Mouse (Mus musculus): ENCODE data around the gene Plagl2.

The Plagl2 gene

DNA sequence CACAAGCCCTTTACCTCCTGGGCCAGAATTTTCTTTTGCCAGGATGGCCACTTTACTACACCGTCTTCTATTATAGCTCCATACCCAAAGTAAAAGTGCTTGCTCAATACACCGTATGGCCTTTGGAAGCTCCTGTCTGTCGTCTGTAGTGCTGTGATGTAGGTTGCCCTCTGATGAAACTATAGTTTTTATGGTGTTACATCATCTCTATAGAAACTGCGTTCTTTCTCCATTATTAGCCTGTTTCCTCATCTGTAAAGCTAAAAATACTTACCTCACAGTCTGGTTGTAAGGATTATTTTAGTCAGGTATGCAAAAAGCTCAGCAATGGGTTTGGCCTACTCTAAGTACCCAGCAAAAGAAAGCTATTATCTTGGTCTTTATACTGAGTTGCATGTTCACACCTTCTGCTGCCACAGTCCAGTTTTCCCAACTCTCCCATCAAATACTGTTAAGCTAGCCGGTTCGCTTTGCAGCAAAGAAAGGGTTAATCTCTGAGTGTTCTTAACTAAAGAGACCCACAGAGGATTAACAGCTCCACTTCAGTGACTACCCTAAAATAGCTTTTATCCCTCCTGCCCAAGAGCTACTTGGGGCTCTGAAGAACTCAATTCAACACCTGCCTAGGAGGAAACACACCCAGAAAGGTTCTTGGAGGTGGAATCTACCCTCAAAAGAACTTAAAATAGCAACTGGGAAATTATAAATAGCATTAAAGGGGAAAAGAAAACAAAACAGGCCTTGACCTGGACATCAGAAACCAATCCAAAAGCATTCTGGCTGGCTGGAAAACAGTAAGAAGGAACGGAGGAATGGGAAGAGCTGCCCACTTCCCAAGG, 2.0 kb downstream of the Plagl2 start:
- DNase-seq (ENCODE audit: low read depth, low spot score) = no peak

DNA sequence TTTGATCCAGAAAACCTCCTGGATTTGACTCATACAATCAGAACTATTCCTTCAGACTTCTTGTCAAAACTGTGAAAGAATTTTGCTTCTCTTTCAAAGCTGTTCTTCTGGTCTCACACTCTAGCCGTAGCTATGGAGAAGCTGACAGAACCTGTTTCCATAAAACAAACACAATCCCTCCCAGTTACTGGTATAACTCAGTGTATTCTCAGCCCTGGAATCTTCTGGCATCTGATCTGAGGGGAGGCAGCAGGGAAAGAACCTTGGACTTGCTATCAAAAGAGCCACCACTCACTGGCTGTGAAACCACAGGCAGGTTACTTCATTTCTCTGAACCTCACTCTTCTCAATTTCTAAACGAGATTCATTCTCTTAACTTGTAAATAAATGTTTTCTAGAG, 2.8 kb downstream of the Plagl2 start:
- DNase-seq (ENCODE audit: low read depth, low spot score) = no peak

DNA sequence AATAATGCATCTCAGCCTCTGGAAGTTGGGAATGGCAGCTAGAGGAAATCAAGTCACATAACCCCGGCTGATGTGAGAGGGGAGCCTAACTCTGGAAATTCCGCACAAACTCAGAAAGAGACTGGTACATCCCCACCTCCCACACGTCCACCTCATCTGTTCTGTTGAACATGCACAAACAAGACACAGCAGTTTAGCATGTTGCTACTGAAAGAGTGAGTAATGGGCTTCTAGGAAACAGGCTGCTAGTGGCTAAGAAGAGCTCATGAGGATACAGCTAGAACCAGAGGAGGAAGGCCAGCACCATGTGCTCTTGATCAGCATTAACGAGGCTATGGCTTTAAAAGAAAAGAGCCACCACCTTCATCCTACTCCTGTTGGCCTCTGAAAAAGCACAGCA, 3.3 kb downstream of the Plagl2 start:
- DNase-seq (ENCODE audit: low read depth, low spot score) = peak; percentile 33

DNA sequence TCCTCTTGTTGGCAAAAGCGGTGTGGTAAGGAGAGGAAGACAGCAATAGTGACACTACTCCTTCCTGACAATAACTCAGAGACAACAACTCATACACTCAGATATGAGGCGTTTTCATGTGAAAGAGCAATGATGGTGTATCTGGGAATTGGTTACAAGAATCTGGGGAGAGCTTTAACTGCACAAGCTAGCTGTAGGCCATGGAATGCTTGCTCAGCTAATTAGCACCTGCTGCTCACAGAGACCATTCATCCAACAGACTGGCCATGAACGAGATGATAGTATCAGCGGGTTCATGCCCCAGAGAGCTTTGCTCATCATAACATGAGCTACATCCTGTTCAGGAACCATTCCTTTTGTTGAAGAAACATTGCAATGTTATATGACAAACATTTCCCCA, 4.0 kb downstream of the Plagl2 start:
- no peak for DNase-seq (ENCODE audit: low read depth, low spot score)

DNA sequence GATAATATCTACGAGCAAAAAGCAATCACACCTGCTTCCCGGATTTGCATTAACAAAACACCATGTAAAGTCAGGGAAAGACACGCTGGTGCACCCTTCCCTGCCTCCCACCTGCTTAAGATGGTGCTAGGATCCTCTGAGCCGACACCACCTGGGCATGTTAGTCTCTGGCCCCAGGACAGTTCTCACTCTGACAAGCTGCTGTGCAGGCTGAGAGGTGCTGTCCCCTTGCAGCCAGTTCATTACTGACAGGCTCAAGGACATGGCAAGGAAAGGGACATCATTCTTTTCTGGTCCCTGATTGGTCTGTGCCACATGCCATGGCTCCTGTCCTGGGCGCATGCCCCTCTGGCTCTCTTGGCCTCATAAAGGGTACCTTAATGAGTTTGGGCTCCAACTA, 12.7 kb downstream of the Plagl2 start:
- no peak for DNase-seq (ENCODE audit: low read depth, low spot score)

DNA sequence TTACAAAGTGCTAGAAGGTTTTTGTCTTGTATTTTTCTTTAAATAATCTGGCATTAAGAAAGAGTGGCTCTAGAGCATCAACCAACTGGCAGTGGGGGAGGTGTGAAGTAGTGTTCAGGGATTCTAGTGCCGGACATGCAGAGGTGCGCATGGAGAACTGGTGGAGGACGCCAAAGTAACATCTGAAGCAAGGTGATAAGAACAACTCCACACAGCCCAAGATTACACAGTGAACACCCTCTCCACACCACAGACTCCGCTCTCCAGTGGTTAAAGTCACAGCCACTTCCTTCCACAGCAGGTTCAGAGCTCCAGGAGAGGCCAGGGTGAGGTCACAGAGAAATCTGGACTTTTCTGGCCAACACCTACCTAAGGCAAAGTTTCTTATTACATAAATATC, 13.3 kb downstream of the Plagl2 start:
- no peak for DNase-seq (ENCODE audit: low read depth, low spot score)

DNA sequence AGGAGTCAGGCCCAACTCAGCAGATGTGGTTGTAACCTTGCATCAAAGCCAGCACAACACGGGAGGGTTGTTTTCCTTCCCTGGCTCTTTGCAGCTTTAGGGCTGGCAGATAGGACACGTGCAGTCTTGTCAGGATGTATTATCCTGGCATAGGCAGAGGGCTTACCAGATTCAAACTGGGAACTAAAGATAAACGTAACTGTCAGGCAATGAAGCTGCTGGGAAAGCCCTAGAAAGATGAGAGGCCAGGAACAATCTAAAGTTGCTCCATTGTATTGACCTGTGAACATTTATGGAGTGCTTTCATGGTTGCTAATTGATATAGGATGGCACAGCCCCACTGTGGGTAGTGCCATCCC, 15.7 kb downstream of the Plagl2 start:
- no peak for DNase-seq (ENCODE audit: low read depth, low spot score)

DNA sequence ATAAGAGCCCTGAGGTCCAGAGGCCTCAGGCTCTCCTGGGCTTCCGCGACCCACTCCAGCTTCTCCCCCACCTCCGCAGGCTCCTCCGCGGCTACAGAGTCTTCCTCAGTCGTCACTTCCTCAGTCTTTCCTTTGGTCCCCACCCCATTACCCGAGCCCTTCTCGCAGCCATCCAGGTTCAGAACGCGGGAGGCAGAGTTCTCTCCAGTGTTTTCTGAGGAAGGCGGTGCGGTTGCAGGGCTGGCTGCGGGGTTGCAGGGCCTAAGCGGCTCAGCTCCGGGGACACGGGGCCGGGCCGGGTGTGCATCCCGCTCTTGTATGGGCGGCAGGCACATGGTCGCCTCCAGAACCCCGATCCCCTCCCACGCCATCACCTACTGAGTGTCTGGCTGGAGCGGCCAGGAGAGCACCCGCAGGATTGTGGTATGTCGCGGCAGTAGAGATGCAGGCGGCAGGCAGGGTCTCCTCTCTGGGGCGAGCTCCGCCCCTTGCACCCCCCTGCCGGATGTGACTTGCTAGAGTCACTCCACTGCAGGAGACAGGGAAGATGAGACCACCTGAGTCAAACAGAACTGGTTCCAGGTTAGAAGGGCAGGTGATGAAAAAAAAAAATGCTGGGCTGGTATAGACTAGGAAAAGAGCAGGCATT, 16.2 kb downstream of the Plagl2 start, which contains the start of gene Tspyl3:
Gene Tspyl3, minus strand, starts transcription at position 496 of the 649 bp plus-strand sequence.
- peak; percentile 74 for DNase-seq (ENCODE audit: low read depth, low spot score)

DNA sequence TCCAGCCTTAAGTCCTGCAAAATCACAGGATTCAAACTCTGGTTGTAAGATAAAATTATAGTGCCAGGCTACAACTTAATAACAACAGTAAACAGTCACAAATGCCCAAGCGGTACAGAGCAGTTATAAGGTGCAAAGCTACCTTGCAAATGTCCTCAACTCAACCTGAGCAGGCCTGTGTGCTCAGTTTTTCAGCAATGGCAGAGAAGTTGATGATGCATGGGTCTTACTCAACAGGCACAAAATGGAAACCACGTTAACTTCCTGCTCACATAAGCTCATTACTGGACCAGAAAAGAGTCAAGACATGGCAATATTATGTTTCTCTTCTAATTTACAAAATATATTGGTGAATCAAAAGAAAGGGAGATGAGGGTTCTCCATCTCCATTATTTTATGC, 18.7 kb downstream of the Plagl2 start:
- DNase-seq (ENCODE audit: low read depth, low spot score) = no peak

DNA sequence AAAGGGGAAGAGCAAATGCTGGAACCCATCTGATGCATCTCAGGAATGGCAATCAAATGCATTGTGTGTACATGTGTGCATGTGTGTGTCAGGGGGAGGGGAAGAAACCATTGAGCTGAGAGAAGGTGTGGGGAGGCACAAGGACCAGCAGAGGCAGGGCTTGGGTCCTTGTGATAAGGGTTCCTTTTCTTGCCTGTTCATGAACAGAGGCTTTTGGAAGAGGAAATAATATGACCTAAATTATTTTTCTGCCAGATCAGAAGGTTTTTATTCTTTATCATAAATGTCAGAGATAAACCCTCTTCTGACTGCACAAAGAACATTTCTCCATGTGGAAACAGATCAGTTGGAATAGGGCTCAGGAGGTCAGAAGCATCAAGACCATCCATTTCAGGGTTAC, 19.1 kb downstream of the Plagl2 start:
- DNase-seq (ENCODE audit: low read depth, low spot score) = no peak

DNA sequence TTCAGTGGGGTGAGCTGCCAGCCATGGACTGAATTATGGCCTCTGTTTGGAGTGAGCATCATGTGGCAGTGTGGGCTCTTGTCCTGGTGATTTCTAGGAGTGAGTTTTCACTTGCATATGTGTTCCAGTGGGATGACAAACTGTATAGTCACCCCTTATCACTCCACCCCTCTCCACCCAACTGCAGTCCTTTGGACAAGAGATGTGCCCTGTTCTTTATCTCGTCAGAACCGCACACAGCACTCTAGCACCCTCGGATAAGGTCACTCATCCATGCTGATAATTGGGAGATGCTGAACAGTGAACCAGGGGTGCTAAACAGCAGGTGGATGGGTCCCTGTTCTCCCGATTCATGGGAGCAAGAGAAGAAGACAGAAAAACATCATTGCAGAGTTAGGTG, 19.6 kb downstream of the Plagl2 start:
- DNase-seq (ENCODE audit: low read depth, low spot score) = no peak

DNA sequence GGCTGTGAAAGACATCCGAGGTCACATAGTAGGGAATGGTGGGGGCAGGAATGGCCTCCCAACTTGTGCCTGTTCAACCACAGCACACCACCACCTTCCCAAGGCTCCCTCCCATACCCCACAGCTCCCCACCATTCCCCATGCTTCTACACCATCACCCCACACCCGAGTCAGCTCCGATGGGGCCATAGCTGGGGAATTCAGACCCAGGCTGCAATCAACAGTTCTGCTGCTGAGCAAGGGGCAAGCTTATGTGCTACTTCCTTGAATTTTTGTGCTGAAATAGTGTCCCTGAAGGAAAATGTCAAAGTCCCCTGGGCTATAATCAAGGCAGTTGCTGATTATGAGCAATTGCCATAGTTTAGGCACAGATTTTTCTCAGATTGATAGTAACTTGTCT, 22.7 kb downstream of the Plagl2 start:
- DNase-seq (ENCODE audit: low read depth, low spot score) = no peak

DNA sequence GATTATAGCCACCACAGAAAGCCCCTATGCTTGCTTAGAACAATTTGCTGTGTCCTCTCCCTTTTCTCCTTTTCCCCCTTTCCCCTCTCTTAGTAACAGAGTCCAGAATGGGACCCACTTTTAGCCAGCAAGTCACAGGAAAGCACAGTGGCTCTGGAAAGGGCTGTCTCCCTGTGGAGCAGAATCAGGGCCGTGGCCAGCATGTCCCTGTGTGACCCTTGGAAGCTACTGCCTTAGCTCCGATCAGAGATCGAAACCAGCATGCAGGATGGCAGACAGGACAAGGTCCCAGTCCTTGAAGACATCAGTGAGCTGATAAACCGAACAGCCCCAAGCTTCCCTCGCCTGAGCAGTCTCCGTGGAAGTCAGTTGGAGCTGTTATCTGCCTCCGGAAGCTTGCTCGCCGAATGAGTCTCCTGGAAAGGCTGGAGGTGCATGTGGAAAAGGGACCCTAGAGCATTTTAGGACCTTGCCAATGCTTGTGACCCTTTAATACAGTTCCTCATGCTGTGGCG, 23.3 kb downstream of the Plagl2 start:
- DNase-seq (ENCODE audit: low read depth, low spot score) = no peak

DNA sequence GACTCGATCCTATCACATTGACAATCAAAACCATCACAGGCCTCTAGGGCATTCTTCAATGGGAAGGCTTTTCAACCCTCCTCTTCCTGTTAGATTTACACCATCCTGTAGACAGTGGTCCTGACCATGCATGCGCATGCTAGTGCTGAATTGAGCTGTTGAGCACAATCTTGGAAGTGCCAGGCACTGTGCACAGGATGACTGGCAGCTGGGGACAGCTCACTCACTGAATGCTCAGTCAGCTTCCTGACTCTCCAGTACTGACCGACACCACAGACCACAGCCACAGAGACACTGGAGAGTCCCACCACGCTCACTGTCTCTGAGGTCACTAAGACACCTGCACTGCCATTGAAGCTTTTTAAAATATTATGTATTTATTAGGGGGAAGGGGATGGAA, 25.8 kb downstream of the Plagl2 start:
- DNase-seq (ENCODE audit: low read depth, low spot score) = peak; percentile 63

DNA sequence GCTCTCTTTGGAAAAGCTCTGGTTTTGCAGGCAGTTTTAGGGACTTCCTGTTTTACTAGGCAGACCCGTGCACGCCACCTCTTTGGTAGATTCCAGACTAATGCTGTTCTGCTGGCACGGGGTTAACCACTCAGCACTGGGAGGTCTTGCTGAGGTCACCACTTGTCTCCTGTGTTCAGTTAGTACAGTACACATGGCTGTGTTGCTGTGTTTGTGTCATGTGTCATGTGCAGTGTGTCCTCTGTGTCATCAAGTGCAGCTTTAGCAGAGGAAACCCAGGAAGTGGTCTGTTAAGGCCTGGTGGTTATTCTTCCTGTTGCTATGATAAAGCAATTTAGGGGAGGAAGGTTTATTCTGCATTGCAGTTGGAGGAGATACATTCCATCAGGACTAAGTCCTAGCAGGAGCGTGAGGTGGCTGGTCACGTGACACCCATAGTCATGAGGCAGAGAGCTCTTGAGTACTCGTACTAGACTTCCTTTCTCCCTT, 26.4 kb downstream of the Plagl2 start:
- peak; percentile 80 for DNase-seq (ENCODE audit: low read depth, low spot score)

DNA sequence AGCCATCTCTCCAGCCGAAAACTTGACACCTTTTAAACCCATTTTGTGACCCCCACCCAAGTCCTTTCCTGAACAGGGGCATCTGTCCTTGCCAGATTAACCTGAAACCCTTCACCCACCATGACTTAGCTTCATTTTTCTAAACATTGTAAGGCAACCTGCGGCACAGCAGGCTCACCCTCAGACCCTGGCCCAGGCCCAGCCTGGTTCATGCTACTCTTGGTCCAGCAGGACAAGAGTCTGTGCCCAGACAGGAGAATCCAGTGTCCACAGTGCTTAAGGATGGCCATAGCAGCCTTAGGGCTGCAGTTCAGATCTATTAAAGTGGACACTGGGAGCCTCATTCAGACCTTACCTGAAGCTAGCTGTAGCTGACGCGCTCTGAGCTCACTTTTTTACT, 27.9 kb downstream of the Plagl2 start:
- DNase-seq (ENCODE audit: low read depth, low spot score) = no peak

DNA sequence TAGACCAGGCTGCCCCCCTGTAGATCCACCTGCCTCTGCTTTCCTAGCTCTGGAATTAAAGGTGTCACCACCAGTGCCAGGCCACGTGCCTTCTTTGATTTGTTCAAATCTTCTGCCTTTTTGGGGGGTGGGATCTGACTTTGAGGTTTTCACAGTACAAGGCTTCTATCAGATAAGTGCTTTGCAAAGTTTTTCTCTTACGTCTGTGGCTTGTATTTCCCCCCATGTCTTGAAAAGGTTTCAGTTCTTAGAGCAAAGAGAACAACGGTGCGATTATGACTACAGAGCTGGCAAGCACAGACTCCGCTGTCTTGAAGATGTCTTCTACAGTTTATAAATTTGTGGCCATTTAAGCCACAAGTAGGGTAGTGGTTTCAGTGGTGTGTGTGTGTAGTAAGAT, 29.8 kb downstream of the Plagl2 start:
- DNase-seq (ENCODE audit: low read depth, low spot score) = peak; percentile 63

DNA sequence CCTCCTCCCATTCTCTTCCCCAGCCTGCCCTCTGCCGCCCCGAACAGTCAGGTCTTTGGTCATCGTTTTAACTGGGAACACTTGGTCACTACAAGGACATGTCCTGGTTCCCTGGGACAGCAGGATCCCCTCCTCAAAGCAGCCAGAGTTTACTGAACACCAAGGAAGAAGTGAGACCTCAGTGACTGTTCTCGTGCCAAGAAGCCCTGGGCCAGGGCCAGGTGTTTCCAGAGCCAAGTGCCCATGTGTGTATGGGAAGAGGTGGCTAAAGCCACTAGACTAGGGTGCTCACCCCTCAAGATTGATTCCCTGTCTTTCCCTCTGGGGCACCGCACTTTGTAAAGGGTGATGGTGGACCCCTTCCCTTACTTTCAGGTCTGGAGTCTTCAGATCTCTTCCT, 31.9 kb downstream of the Plagl2 start:
- no peak for DNase-seq (ENCODE audit: low read depth, low spot score)

DNA sequence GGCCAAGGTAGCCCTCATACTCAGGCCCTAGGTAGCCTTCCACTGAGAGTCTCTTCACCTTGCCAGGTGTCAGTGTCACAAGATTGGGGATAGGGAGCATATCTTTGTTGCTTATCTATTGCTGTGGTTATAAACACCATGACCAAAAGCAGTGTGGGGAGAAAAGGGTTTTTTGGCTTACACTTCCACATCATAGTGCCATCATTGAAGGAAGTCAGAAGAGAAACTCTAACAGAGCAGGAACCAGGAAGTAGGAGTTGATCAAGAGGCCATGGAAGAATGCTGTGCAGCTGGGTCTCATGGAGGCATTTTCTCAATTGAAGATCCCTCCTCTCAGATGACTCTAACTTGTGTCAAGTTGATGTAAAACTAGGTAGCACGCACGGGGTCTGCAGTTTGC, 33.1 kb downstream of the Plagl2 start:
- DNase-seq (ENCODE audit: low read depth, low spot score) = no peak

DNA sequence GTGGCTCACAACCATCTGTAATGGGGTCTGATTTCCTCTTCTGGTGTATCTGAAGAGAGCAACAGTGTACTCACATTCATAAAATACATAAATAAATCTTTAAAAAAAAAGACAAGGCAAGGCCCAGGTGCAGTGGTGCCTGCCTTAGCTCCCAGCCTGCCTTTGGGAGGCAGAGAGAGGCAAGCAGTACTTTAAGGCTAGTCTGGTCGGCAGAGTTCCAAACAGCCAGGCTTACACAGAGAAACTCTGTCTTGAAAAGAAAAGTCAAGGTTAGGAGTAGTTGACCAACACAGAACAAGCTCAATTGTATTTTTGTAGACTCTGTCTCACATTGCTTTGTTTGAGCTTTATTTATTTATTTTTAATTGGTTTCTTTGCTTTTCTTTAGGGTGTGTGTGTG, 38.5 kb downstream of the Plagl2 start:
- DNase-seq (ENCODE audit: low read depth, low spot score) = no peak

DNA sequence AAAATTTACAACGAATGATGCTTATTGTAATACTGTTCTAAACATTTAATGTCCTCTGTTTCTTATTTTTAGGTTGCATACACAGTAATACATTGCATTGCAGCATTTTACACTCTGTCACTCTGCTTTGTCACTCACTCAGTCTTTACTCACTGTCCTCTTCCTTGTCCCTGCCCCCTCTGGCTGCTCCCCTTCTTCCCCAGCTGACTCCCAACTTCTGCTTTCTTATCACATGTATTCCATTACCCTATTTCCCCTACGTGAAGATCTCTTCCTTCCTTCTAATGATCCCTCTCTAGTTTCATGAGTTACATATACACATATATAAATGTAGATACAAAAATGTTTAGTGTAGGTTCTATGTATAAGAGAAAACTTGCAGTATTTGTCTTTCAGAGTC, 42.1 kb downstream of the Plagl2 start:
- no peak for DNase-seq (ENCODE audit: low read depth, low spot score)

DNA sequence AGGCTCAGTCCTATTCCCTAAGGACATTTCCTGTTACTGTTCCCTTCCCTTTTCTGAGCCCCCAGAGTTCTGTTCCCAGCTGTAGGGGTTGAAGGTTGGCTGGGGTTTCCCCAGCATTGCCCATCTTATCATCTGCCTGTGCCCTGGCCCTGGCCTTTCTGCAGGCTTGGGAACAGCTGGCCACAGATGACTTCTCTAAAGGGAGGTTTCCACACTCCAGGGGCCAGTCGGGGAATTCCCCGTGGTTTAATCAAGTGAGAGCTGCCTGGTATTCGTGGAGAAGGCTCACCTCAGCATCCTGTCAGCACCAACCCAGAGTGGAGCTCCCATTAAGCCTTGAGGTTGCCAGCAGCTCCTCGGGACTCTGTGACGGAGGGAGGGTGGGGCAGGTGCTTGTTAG, 42.7 kb downstream of the Plagl2 start:
- DNase-seq (ENCODE audit: low read depth, low spot score) = no peak

DNA sequence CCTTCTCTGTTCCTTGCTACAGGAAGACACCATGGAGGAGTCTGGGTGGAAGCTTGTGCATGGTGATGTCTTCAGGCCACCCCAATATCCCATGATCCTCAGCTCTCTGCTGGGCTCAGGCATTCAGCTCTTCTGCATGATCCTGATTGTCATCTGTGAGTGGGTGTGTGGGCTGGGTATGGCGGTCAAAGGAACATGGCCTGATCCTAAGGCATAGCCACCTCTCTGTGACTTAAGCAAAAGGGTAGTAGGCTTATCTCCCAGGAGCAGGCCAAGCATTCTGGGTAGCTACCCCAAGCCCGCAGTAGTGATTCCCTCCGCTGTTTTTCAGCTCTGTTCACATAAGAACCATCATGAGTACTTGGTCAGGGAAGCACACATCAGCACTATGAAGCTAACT, 47.0 kb downstream of the Plagl2 start:
- DNase-seq (ENCODE audit: low read depth, low spot score) = no peak
